Mouse (Mus musculus) liver (tissue): ENCODE data around the gene Mitf.

Source experiments
- DNase-seq: peaks from one replicate; pipeline ENCODE4 v3.0.0-alpha.2; 2020; ENCODE audit warnings: mixed read lengths

The Mitf gene

DNA sequence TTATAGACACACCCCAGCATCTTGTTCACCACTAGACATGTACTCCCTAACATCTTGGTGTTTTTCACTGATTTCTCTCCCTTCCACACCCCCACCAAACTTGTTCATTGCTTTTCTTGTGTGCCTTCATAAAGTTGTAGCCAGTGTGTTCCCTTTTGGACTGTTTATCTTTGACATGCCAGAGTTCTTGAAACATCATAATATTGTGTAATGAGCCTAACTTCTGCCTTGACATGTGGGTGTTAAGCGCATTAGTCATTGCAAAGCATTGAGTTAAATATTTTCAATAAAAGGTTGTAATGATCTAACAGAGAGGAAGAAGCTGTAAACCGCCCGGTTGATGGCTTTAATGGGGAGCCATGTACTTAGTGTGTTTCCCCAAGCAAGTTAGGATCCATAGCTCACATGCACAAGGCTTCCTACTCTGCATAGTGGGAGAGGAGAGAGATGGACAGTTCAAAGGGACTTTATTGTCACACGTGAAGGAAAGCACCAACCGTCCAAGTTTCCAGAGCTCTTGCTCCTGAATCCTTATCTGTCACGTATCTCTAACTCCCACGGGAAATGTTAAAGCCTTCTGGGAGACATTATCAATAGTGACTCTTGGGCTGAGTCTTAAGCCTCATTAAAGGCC is 19.9 kb downstream of the Mitf start:
- no peak for DNase-seq

DNA sequence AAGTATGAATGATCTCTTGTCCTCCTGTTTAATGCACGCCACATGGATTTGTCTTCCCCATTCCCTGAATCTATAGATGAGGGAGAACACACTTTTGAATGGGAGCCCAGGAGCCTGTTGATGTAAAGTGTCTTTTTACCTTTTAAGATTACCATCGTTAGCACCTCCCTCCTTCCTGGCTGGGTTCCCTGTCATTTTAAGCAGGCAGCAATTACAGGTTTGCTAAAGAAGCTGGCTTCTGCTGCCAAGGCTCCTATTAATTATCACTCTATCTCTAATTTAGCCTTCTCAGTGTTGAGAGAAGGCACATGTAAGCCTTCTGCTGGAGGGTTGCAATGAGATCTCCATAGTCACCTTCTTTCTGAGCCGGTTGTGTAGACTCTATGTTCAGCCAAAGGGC is 21.2 kb downstream of the Mitf start:
- DNase-seq = no peak

DNA sequence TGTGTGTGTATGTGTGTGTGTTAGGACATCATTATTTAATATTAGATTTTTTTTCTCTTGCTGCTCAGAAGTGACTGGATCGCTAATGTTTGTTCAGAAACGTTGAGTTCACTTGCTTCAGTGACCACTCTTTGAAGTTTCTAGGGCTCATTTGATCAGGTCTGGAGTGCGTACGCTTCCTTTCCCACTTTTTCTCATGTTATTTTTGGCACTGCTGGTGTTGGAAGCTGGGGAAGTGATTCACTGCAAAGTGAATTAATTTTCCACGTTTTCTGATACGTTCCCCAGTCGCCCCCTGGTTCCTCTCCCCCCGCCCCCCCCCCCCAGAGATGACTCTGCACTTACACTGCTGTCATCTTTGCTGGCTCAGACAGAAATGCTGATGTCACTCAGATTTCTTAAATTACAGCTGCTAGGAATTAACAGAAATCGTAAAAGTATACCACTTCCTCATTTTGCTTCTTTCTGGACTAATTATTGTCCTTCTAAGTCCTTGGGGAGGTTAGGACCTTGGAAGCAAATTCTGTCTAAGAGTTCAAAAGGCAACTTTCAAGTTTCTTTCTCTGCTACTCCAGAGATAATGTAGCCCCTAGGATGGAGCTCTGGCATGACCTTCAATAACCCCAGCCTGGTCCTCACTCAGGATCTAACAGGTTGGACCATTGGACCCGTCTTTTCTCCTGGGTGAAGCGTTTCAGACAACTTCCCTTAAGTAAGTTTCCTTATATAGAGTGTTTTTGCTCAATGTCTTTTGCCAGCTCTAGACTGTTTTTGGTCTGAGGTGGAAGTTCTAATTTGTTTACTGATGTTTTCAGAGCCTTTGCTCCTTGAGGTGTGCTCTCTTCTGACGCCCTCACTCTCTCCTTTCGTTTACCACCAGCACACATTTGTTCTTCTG is 22.2 kb downstream of the Mitf start:
- DNase-seq = no peak

DNA sequence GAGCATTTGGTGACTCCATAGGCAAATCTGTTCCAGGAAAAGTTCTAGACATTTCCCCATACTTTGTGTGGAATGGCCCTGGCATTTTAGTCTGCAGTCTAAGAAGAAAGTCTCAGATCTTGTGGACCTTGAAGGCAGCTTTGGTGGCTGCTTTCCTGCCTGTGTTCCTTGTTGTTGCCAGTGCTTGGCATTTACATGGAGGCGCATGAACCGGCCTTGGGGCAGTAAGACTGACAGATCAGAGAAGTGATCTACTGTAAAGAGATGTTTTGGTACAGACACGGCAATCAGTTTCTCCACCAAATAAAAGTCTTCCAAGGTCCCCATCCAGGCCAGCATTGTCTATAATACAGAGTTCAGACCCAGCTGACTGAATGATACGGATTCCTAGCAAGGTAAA is 25.6 kb downstream of the Mitf start:
- DNase-seq = no peak

DNA sequence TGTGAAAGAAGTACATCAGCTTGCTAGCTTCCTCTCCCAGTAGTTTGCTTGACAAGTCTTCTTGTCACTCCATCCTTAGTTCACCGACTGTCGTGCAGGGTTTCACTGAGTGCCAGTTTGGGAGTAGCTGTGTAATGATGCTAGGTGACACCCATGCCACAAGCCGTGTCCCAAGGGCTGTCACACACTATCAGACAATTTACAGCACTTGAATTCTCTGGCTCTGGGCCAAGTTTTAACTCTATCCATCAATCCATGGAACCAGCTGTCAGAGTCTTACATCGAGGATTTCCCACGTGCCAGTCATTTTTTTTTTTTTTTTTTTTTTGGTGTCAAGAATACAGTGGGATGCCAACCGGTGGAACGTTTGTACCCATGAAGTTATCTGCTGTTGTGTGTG is 29.3 kb downstream of the Mitf start:
- DNase-seq = no peak

DNA sequence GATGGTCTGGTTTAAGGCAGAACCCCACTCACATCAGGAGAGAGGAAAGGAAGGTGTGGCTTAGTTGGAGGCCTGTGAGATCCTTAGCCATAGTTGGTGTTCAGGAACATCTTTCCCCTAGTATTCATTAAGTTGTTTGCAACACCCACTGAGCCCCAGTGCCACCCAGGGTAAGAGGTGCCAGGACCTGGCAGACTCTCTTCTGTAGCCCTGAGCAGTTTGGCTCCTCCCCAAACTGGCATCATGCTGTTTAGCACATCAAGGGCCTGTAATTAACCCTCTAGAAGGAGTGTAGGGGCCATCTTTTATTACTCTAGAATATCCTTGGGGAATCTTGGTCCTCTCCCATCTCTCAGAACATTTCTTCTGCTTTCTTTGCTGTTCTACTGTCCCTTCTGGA is 30.9 kb downstream of the Mitf start:
- DNase-seq = no peak

DNA sequence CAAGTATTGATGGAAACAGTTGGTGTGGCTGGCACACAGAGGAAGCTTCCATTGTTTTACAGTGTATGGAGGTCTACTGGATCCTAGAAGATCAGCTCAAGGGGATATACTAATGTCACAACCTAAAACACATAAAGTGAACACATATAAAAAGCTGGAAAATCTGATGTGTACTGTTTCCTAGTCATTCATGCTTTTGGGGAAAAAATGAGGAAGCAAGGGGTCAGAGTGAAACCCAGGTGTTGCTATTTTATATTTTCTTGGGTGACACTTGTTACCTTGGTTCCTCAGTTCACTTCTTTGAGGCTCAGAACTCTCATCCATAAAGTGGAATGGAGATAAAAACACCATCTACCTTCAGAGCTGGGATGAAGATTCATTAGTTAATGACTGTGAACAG is 32.7 kb downstream of the Mitf start:
- DNase-seq = no peak

DNA sequence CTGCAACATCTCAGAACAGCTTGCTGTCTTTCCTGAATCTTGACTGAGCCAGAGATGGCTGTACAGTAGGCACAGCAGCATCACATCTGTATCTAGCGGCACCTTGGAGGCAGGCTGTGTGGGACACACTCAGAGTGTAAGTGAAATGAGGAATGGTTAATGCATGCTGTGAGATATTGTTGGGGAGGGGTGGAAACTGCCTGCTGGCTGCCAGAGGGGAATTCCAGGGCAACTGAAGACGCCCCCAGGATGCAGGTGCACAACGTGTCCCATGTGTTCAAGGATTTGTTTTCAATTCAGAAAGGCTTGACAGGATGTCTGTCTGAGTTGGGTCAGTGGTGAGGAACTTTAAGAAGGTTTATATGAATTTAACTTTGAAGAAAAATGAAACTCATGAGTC is 37.3 kb downstream of the Mitf start:
- no peak for DNase-seq

DNA sequence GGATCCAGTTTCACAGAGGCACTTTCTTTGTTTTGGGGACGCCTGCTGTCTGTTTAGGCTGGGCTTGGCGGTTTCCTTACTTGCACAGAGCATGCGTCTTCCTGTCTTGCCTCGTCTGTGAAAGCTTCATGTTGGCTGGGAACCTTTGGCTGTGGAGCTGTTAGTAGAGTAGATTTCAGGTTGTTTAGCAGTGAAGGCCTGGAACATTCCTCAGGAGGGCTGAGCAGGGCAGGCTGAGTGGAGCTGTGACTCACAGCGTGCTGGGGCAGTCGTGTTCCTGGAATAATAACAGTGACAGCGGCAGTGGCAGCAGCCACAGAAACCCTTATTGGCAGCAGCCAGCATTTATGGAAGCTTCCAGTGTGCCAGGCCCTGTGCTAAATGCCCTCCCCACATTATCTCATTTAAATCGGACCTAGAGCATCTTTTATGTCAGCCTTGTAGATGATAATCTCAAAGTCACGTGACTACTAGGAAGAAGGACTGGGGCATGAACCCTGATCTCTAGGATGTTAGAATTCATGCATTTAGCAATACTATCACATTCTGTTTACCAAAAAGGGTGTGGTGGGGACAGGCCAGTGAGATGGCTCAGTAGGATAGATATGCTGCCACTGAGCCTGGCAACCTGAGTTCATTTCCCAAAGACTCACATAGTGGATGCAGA is 41.5 kb downstream of the Mitf start:
- no peak for DNase-seq

DNA sequence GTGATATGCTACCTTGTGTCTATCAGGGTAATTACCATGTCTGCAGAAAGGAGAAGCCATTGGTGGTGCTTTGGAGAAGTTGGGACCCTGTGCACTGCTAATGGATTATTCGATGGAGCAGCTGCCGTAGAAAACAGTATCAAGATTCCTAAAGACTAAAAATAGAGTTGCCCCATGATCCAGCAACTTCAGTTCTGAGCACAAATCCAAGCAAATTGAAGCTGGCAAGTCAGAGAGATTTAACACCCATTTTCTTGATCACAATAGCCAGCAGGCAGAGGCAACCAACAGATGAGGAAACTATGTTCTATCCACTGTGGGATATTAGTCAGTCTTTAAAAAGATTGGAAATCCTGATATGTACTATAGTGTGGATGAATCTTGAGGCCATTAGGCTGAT is 47.4 kb downstream of the Mitf start:
- no peak for DNase-seq

DNA sequence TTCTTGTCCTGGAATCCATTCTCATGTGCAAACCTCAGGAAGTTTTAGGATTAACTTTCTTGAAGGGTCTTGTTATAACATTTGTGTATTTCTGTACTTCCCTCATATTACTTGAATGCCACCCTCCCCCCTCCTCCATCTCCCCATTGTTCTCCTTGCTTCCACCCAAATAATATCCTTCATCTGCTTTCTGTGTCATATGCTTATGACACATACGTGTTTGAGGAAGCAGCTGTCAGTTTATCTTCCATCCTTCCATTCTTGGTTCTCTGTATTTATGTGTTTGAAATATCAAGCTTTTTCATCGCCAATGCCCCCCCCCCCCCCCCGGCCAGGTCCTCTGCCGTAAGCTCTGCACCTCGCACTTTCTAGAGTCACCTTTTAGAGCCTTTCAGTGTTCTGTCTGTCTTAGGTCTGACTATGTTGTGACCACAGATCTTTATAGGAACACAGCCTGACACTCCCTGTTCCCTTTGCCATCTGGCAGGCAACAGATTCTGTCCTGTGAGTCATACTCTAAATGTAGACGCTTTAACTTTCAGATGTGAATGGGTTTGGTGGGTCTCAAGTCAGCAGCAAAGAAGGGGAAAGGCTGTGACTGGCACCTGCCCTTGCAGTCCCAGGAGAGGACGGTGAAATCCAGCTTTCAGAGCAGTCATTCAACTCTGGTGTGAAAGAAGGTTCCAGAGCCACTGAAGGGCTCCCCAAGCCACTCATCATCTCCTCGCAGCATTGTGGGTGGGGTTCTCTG is 48.7 kb downstream of the Mitf start:
- DNase-seq = no peak

DNA sequence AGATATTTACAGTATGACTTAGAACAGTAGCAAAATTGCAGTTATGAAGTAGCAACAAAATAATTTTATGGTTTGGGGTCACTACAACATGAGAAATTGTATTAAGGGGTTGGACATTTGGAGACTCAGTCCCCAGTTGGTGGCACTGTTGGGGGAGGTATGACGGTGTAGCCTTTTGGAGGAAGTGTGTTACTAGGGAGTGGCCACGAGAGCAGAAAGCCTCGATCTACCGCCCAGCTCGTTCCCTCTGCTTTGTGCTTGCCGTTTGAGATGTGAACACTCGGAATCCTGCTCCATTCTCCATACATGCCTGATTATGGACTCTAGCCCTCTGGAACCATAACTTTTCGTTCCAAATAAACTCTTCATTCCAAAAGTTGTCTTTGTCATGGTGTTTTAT is 49.6 kb downstream of the Mitf start:
- DNase-seq = no peak

DNA sequence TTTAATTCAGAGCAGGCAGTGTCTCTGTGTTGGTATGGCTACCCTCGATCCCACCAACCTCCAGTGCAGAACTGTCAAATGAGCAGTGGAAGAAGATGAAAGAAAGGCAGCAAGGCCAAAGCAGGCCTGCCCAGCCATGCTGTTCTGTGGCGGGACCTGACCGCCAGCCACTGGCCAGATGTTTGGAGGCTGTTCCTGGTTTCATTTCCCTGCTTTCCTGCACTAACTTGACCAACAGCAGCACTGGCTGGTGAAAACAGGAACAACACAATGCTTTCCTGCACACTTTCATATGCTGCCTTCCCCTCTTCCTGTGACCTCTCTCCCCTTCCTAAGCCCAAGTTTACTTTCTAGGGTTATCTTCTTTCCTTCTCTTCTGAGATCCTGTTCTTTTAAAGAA is 50.8 kb downstream of the Mitf start:
- DNase-seq = peak; percentile 17

DNA sequence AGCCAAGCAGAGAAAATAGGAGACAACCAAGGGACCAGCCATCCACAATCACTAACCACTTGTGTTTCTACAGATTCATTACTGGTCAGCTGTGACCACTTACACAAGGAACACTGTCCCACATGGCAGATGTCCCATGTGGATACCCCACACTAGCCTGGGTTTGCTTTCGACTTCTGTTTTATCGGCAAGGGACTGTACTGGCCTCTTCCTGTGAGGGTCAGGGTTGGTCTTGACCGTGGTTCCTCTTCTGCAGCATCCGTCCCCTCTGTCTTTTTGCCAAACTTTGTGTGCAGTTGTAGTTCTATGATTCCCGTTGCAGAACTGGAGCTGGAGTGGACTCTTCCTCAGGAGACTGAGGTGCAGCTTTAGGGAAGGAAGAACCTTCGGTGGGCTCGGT is 59.7 kb downstream of the Mitf start:
- DNase-seq = no peak

DNA sequence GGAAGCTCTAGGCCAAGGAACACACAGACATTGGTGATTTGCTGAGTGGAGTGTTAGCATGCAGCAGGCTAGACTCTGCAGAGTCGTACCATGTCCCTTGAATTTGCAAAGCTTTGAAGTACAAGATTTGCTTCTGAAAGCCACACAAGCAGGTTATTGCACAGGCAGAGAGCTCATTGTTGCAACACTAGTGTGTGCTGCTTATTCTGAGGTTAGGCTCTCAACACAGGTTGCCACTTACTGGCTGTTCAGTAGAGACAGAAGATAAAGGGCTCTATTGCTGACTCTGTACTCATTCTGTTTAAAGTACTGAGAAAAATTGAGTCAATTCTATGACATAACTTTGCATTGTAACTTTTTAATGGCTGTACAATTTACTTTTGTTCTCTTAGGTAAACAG is 61.2 kb downstream of the Mitf start:
- no peak for DNase-seq

DNA sequence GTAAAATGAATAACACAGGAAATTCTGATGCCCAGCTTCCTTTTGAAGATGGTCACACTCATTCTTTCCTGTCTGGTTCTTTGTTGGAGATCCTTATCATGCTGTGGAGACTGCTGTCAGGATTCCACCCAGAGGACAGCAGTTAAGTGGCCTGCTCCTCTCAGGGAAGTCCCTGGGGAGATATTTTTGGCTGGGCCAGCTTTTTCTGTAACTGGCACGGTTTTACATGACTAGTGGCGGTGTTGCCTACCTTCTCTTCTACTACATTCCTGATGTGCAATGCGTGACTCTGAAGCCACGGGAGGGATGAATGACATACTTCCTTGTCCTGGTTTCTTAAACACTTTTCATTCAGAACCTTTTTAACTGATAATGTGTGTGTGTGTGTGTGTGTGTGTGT is 63.1 kb downstream of the Mitf start:
- DNase-seq = no peak

DNA sequence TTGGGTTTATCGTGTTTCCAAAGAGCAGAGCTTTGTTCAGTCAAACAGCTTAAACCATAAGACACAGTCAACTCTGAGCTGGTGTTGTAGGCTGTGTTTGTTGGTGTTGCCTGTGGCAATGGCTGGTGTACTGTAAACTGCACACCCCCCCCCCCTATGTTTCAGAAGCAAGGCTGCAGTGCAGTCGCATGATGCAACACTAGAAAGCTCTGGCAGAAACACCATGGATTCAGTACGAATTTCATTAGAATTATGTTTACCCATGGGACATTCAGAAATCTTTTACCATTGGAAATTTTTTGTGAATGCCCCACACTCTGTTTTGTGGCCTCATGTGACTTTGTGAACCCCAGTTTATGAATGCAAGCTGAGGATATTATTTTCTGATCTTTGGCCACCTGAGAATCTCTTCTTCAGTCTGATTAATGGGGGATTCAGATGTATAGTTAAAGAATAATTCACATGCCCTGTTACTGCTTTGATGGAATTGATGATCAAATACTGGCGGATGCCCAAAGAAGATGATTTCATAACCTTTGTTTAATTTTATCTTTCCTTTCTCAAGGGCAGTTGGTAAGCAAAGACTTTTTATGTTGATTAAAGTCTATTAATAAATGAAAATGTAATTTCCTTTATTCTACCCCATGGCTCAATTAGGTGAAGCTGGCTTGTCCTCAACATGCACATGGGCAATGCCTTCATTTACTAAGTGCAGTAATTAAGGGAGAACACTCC is 64.6 kb downstream of the Mitf start:
- DNase-seq = no peak

DNA sequence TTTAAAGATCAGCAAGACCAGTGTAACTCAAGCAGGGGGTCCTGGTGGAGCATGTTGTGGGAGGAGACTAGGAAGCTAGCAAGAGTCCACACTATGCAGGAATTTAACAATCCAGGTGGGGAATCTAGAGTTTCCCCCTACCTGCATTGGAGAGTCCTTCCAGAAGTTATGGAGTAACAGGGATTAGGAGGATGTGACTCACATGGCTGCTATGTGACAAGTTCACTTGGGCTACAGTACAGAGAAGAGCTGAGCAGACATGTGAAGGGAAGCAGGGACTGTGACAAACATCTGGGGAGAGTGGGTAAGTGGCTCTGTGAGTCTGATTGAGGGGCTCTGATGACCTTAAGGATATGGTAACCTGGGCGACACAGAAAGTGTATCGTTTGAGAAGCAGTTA is 66.2 kb downstream of the Mitf start:
- no peak for DNase-seq

DNA sequence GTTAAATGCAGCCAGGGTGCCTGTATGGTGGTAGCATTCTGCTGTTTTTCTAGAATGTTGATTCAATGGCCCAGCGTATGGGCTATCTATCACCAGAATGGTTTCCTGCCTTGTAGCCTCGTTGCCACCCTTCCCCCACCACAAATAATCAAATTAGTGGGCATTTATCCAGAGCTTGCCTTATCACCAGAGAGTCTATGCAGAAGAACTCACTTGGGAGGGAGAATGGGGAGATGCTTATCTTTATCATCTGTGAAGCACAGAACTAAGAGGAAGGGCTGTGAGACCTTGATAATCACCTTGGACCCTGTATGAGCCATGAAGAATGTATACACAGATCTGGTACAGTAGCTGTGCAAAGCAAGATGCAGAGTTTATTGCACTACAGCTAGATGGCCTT is 70.1 kb downstream of the Mitf start:
- no peak for DNase-seq

DNA sequence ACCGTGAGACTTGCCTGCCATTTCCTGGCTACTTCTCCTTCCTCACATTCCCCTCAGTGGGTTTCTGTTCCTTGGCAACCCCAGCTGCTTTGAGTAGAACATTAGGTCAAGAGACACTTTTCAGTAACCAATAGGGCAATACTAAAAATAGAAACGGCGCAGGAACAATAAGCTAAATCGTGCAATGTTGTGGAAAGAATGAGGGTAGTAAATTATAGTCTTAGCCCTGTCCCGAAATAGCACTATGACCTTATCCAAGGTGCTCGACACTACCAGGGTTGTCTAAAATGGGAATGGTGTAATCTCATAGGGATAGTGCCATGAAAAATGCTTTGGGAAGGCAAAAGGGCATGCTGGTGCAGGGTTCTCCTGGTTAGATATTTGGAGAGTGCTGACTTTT is 70.6 kb downstream of the Mitf start:
- DNase-seq = no peak

DNA sequence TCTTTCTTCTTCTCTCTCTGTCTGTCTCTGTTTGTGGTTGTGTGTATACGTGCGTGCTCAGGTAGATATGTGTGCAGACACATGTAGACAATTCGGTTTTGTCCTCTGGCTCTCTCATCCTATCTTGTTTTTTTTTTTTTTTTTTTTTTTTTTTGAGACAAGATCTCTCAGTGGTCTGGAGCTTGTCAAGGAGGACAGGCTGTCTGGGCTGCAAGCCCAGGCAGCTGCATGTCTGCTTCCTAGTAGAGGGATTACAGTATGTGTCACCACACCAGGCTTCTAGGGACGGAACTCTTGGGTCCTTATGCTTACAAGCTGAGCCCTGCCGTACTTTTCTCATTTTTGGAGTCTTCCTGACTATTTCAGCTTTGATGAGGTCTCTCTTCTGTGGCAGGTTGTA is 73.5 kb downstream of the Mitf start:
- DNase-seq = no peak

DNA sequence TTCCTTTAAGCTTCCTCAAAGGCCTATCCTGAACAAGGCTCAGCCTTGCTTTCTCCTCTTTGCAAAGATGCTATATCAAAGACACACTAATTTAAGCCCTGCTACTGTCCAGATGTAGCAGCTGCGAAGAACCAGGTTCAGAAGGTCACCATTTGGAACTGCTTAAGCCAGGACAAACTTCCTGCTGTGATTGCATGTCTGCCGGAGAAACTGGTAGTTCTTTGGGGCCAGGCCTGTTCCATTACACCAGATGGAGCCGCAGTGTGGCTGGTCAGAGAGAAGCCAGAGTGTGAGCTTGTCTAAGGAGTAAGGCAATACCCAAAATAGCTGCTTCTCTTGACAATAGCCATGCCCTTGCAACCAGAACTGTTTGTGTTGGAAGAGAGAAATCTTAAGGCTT is 75.1 kb downstream of the Mitf start:
- DNase-seq = no peak

DNA sequence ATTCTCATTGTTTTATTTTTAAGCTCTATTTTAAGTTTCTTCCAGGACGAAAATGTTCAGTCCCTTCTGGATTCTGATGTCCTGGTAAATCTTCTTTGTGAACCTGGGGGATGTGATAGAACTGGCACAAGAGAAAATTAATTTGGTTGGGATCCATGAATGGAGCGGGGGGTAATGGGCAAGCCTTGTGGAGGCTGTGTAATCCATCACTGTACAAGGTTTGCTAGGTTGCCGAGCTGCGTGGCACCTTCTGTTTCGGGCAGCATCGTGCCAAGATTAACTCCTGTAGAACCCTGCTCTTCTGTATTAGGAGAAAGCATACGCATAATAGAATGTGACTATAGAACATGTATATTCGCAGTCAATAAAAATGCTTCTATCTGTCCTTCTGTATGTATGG is 76.1 kb downstream of the Mitf start:
- DNase-seq = no peak
